Mouse (Mus musculus): Measurements from ENCODE around the gene Nav2. TPM values are rescaled to one million over a fixed set of nuclear protein-coding genes. Genes with fewer than 3 reads are reported as not detected.

The Nav2 gene
- polyA plus RNA-seq, 1 experiment from 2014 or later, result 34.9 TPM

DNA sequence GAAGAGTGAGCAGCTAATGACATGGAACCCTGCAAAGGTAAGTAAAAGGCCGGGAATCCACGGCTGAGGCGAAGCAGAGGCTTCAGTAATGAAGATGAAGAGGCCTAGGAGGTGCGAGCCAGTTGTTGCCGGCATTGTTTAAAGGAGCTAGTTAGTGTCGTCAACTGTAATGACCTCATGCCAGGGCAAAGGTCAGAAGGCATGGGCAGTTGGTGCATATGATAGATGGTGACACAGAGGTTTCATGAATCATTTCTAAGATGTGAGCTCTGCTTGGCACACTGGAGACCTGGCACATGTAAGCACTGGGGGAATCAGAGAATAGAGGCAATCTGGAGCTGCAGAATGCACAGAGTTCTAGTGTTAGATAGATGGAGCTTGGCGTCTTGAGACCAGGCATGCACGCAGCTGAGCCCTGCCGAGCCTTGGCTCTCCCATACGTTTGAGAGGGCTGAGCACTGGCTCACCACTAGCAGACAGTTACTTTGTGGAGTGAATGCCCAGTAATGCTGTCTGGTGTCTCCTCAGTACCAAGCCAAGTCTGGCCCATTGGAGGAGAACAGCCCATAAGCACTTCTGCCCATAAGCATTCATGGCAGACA lies 166.9 kb downstream of the Nav2 start:
- H3K36me3 ChIP-seq (ENCODE audit: control insufficient read depth, insufficient read depth, low read length), result no peaks in the 10 kb centered on the region
- no peak overlapping the region for H3K4me3 ChIP-seq (ENCODE audit: control insufficient read depth in 1 of 2, insufficient read depth in 1 of 2, low read depth in 1 of 2, low read length in 2 of 2)
- no peak overlapping the region for H3K4me2 ChIP-seq (ENCODE audit: low read length)
- H3K27me3 ChIP-seq (ENCODE audit: control insufficient read depth, insufficient read depth, low read length), result no peaks in the 10 kb centered on the region
- no peak overlapping the region for H3K9ac ChIP-seq (ENCODE audit: low read length)
- H3K4me1 ChIP-seq (ENCODE audit: control insufficient read depth in 2 of 2, insufficient read depth in 2 of 2, low read length in 2 of 2), result peaks cover 7 to 10% of the 10 kb centered on the region in 2 experiments; a peak in 3 of 4 replicates
- H3K9me3 ChIP-seq (ENCODE audit: control insufficient read depth, low read length), result no peaks in the 10 kb centered on the region
- ATAC-seq (ENCODE audit: insufficient number of reproducible peaks, insufficient read depth, low FRiP score, low read depth), result no peak
- 75% methylated on average over 10 of the region's 10 CpGs for WGBS
- no peak overlapping the region for H3K27ac ChIP-seq (replicated peaks in 1 of 2; ENCODE audit: control insufficient read depth in 1 of 2, insufficient read depth in 1 of 2, low read depth in 2 of 2, low read length in 2 of 2)

GRCm38 (mm10) chr7:49076283-49076694 lies 167.8 kb downstream of the Nav2 start:
- Histone ChIP-seq H3K27me3 (ENCODE audit: control insufficient read depth, insufficient read depth, low read length) (no peaks in the 10 kb centered on the region), H3K9me3 (ENCODE audit: control insufficient read depth, low read length) (no peaks in the 10 kb centered on the region), H3K27ac (replicated peaks in 1 of 2; ENCODE audit: control insufficient read depth in 1 of 2, insufficient read depth in 1 of 2, low read depth in 2 of 2, low read length in 2 of 2) (no peak overlapping the region), H3K4me2 (ENCODE audit: low read length) (no peak overlapping the region), H3K4me1 (ENCODE audit: control insufficient read depth in 2 of 2, insufficient read depth in 2 of 2, low read length in 2 of 2) (peaks cover 5 to 7% of the 10 kb centered on the region in 2 experiments; a peak in 3 of 4 replicates), H3K4me3 (ENCODE audit: control insufficient read depth in 1 of 2, insufficient read depth in 1 of 2, low read depth in 1 of 2, low read length in 2 of 2) (no peak overlapping the region), H3K9ac (ENCODE audit: low read length) (no peak overlapping the region), H3K36me3 (ENCODE audit: control insufficient read depth, insufficient read depth, low read length) (no peaks in the 10 kb centered on the region)
- 54% methylated on average over 8 of the region's 8 CpGs for WGBS
- ATAC-seq (ENCODE audit: insufficient number of reproducible peaks, insufficient read depth, low FRiP score, low read depth), result no peak

DNA sequence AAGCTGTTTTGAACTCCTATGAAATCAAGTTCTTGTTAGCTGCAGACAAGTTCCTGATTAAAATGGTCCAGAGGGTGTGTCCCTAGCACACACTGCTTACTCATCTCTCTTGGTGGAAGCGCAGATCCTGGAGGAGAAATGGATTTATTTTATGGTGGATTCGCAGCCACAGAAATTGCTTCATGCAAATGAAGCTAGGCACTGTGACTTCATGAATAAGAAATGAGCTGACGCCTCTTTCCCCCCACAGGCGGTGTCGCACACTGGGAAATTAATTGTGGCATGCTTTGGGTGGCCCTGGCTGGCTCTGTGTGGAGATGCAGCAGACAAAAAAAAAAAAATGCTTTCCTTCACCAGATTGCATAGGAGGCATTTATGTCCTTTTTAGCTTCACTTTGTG lies 170.4 kb downstream of the Nav2 start:
- H3K9me3 ChIP-seq (ENCODE audit: control insufficient read depth, low read length), result no peaks in the 10 kb centered on the region
- no peaks in the 10 kb centered on the region for H3K27me3 ChIP-seq (ENCODE audit: control insufficient read depth, insufficient read depth, low read length)
- H3K4me3 ChIP-seq (ENCODE audit: control insufficient read depth in 1 of 2, insufficient read depth in 1 of 2, low read depth in 1 of 2, low read length in 2 of 2), result no peak overlapping the region
- no peaks in the 10 kb centered on the region for H3K36me3 ChIP-seq (ENCODE audit: control insufficient read depth, insufficient read depth, low read length)
- WGBS, result 75% methylated on average over 5 of the region's 5 CpGs
- H3K4me2 ChIP-seq (ENCODE audit: low read length), result no peak overlapping the region
- no peak for ATAC-seq (ENCODE audit: insufficient number of reproducible peaks, insufficient read depth, low FRiP score, low read depth)
- H3K4me1 ChIP-seq (ENCODE audit: control insufficient read depth in 2 of 2, insufficient read depth in 2 of 2, low read length in 2 of 2), result peaks cover 0 to 8% of the 10 kb centered on the region in 2 experiments; a peak in 2 of 4 replicates
- H3K27ac ChIP-seq (replicated peaks in 1 of 2; ENCODE audit: control insufficient read depth in 1 of 2, insufficient read depth in 1 of 2, low read depth in 2 of 2, low read length in 2 of 2), result no peak overlapping the region
- H3K9ac ChIP-seq (ENCODE audit: low read length), result no peak overlapping the region

GRCm38 (mm10) chr7:49082585-49083165 lies 174.2 kb downstream of the Nav2 start:
- Histone ChIP-seq H3K36me3 (ENCODE audit: control insufficient read depth, insufficient read depth, low read length) (no peaks in the 10 kb centered on the region), H3K9ac (ENCODE audit: low read length) (no peak overlapping the region), H3K4me1 (ENCODE audit: control insufficient read depth in 2 of 2, insufficient read depth in 2 of 2, low read length in 2 of 2) (peaks cover 28 to 41% of the 10 kb centered on the region in 2 experiments), H3K9me3 (ENCODE audit: control insufficient read depth, low read length) (no peaks in the 10 kb centered on the region), H3K4me2 (ENCODE audit: low read length) (no peak overlapping the region), H3K27me3 (ENCODE audit: control insufficient read depth, insufficient read depth, low read length) (no peaks in the 10 kb centered on the region), H3K27ac (replicated peaks in 1 of 2; ENCODE audit: control insufficient read depth in 1 of 2, insufficient read depth in 1 of 2, low read depth in 2 of 2, low read length in 2 of 2) (no peak overlapping the region), H3K4me3 (ENCODE audit: control insufficient read depth in 1 of 2, insufficient read depth in 1 of 2, low read depth in 1 of 2, low read length in 2 of 2) (no peak overlapping the region)
- WGBS, result 57% methylated on average over 4 of the region's 4 CpGs
- no peak for ATAC-seq (ENCODE audit: insufficient number of reproducible peaks, insufficient read depth, low FRiP score, low read depth)

DNA sequence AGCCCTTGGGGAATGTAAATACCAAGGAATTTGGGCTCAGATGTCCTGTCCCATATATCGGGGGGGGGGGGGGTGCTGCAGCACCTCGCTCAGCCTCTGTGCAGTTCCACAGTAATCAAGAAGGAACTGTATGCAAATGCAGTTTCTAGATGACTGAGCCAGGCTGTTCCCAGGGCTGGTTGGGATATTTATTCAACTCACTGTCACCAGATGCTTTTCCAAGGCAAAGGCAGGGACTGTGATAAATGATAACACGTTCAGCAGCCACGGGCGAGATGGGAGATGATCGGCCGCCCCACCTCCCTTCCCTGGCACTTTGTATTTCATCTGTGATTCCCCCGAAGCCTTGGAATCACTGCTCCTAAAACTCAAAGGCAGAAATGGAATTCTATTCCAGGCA lies 176.3 kb downstream of the Nav2 start:
- H3K27ac ChIP-seq (replicated peaks in 1 of 2; ENCODE audit: control insufficient read depth in 1 of 2, insufficient read depth in 1 of 2, low read depth in 2 of 2, low read length in 2 of 2), result peak overlapping the region; percentile 4 to 23; a peak in 1 of 4 replicates
- peaks cover 5% of the 10 kb centered on the region; the same call in 1 of the 2 replicates for H3K27me3 ChIP-seq (ENCODE audit: control insufficient read depth, insufficient read depth, low read length)
- H3K9me3 ChIP-seq (ENCODE audit: control insufficient read depth, low read length), result no peaks in the 10 kb centered on the region
- H3K4me2 ChIP-seq (ENCODE audit: low read length), result no peak overlapping the region
- WGBS, result 29% methylated on average over 8 of the region's 8 CpGs
- H3K36me3 ChIP-seq (ENCODE audit: control insufficient read depth, insufficient read depth, low read length), result no peaks in the 10 kb centered on the region
- H3K4me1 ChIP-seq (ENCODE audit: control insufficient read depth in 2 of 2, insufficient read depth in 2 of 2, low read length in 2 of 2), result peaks cover 44 to 55% of the 10 kb centered on the region in 2 experiments
- H3K9ac ChIP-seq (ENCODE audit: low read length), result no peak overlapping the region
- no peak overlapping the region for H3K4me3 ChIP-seq (ENCODE audit: control insufficient read depth in 1 of 2, insufficient read depth in 1 of 2, low read depth in 1 of 2, low read length in 2 of 2)
- no peak for ATAC-seq (ENCODE audit: insufficient number of reproducible peaks, insufficient read depth, low FRiP score, low read depth)

DNA sequence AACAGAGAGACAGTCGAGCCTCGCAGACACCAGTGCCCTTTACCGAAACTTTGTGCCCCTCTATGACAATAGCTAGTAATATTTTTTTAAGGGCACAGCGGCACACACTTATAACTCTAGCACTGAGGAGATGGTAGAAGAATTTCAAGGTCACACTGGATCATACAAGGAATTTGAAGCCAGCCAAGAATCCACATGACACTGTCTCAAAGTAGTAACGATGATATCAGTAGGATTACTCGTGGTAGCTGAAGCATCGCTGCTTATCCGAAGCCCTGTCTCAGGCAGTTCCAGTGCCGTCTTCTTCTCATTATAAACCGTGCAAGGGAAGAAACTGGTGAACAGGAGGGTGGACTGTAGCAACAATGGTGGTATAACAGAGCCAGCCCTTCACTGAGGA lies 177.2 kb downstream of the Nav2 start:
- 47% methylated on average over 10 of the region's 10 CpGs for WGBS
- Histone ChIP-seq H3K27me3 (ENCODE audit: control insufficient read depth, insufficient read depth, low read length) (peaks cover 5% of the 10 kb centered on the region; the same call in 1 of the 2 replicates), H3K4me2 (ENCODE audit: low read length) (no peak overlapping the region), H3K9me3 (ENCODE audit: control insufficient read depth, low read length) (no peaks in the 10 kb centered on the region), H3K4me3 (ENCODE audit: control insufficient read depth in 1 of 2, insufficient read depth in 1 of 2, low read depth in 1 of 2, low read length in 2 of 2) (no peak overlapping the region), H3K4me1 (ENCODE audit: control insufficient read depth in 2 of 2, insufficient read depth in 2 of 2, low read length in 2 of 2) (peaks cover 46 to 55% of the 10 kb centered on the region in 2 experiments), H3K9ac (ENCODE audit: low read length) (no peak overlapping the region), H3K36me3 (ENCODE audit: control insufficient read depth, insufficient read depth, low read length) (no peaks in the 10 kb centered on the region), H3K27ac (replicated peaks in 1 of 2; ENCODE audit: control insufficient read depth in 1 of 2, insufficient read depth in 1 of 2, low read depth in 2 of 2, low read length in 2 of 2) (peak overlapping the region in 1 of 2 experiments; percentile 60; a peak in 2 of 4 replicates)
- no peak for ATAC-seq (ENCODE audit: insufficient number of reproducible peaks, insufficient read depth, low FRiP score, low read depth)

GRCm38 (mm10) chr7:49087154-49087553 lies 178.6 kb downstream of the Nav2 start:
- 49% methylated on average over 5 of the region's 5 CpGs for WGBS
- Histone ChIP-seq H3K4me2 (ENCODE audit: low read length) (no peak overlapping the region), H3K27ac (replicated peaks in 1 of 2; ENCODE audit: control insufficient read depth in 1 of 2, insufficient read depth in 1 of 2, low read depth in 2 of 2, low read length in 2 of 2) (peak overlapping the region; percentile 86 to 93), H3K36me3 (ENCODE audit: control insufficient read depth, insufficient read depth, low read length) (no peaks in the 10 kb centered on the region), H3K9ac (ENCODE audit: low read length) (no peak overlapping the region), H3K4me1 (ENCODE audit: control insufficient read depth in 2 of 2, insufficient read depth in 2 of 2, low read length in 2 of 2) (peaks cover 46 to 55% of the 10 kb centered on the region in 2 experiments), H3K4me3 (ENCODE audit: control insufficient read depth in 1 of 2, insufficient read depth in 1 of 2, low read depth in 1 of 2, low read length in 2 of 2) (no peak overlapping the region), H3K27me3 (ENCODE audit: control insufficient read depth, insufficient read depth, low read length) (peaks cover 5% of the 10 kb centered on the region; the same call in 1 of the 2 replicates), H3K9me3 (ENCODE audit: control insufficient read depth, low read length) (no peaks in the 10 kb centered on the region)
- no peak for ATAC-seq (ENCODE audit: insufficient number of reproducible peaks, insufficient read depth, low FRiP score, low read depth)
